Mouse (Mus musculus) liver, embryonic 14.5 days (tissue): ENCODE measurements around the gene Prrg2.

Source experiments
- CTCF ChIP-seq: IDR thresholded peaks from 2 replicates; pipeline ENCODE4 v1.5.1; 2016; ENCODE audit warnings: antibody characterized with exemption, low read depth, control low read depth
- EP300 ChIP-seq: IDR thresholded peaks from 2 replicates; pipeline ENCODE4 v1.6.1; 2016; ENCODE audit warnings: antibody characterized with exemption, low read depth

DNA sequence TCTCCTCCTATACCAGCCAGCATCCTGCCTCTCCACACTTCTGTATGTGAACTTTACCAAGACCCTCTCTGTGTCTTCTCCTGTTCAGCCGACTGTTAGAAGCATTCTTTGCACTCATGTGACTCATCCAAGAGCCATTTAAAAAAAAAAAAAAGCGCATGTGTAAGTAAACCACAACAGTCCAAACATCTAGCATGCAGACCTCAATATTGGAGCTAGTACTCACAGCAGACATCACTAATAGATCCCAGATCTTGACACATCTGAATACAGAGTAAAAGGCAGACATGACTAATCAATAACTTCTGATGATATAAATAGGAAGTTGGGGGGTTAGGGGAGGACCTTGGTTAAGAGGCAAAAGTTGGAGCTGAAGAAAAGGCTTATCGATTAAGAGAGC lies 26.8 kb downstream of the Prrg2 start:
- TF ChIP-seq EP300 (no peak), CTCF (no peak)
